17 mouse cellular contexts compared by ENCODE assay signal in genomic region chr5:83890619-83891185, GRCm38 (mm10).
"Had no signal": no experiment of that assay in that cellular context is flagged by ENCODE, and none has a peak within 500 bp of the region (broad histone marks: within the 10 kb centered on the region; RNA-seq: fewer than 3 reads in every experiment).

No protein-coding gene starts in this region.

- DNase-seq: lung, adult 2 months; lung, postnatal 14 days; lung, postnatal 36 days; right cerebral cortex, postnatal 25 days; right cerebral cortex, postnatal 4 days; spleen, adult 18-20 months; thymus, adult 18-20 months; thymus, postnatal 14 days; thymus, postnatal 36 days had no signal

- H3K9me3 ChIP-seq: lung, embryonic 15.5 days; midbrain, embryonic 13.5 days; midbrain, embryonic 15.5 days; neural tube, embryonic 12.5 days had no signal

- H3K27me3 ChIP-seq: lung, embryonic 15.5 days; megakaryocyte, embryonic 14.5 days; midbrain, embryonic 13.5 days; midbrain, embryonic 15.5 days; neural tube, embryonic 12.5 days had no signal

- H3K27ac ChIP-seq: lung, embryonic 15.5 days; macrophage; midbrain, embryonic 13.5 days; midbrain, embryonic 15.5 days; neural tube, embryonic 12.5 days had no signal

- H3K4me2 ChIP-seq: lung, embryonic 15.5 days; midbrain, embryonic 11.5 days; midbrain, embryonic 13.5 days; midbrain, embryonic 15.5 days; neural tube, embryonic 12.5 days had no signal

- H3K36me3 ChIP-seq: lung, embryonic 15.5 days; midbrain, embryonic 13.5 days; midbrain, embryonic 15.5 days; neural tube, embryonic 12.5 days had no signal

- H3K9ac ChIP-seq: lung, embryonic 15.5 days; midbrain, embryonic 13.5 days; midbrain, embryonic 15.5 days; neural tube, embryonic 12.5 days had no signal

- H3K4me3 ChIP-seq: lung, embryonic 15.5 days; megakaryocyte, embryonic 14.5 days; midbrain, embryonic 13.5 days; midbrain, embryonic 15.5 days; neural tube, embryonic 12.5 days had no signal

- ATAC-seq: lung, postnatal 0 days; midbrain, embryonic 13.5 days; midbrain, embryonic 15.5 days had no signal

- H3K4me1 ChIP-seq: lung, embryonic 15.5 days; megakaryocyte, embryonic 14.5 days; midbrain, embryonic 13.5 days; midbrain, embryonic 15.5 days; neural tube, embryonic 12.5 days had no signal
